Mouse (Mus musculus) R1 (cell line): ENCODE measurements around the gene Pkd2.
A peak's percentile ranks its signal among the peaks of the same experiment; 100 is the strongest.

Experiments
- DNase-seq: peaks from one replicate; pipeline ENCODE4 v3.0.0-alpha.2; 2018; ENCODE audit warnings: low read depth, low spot score

The Pkd2 gene

GRCm38 (mm10) chr5:104458832-104459705 is at the start of gene Pkd2:
TSS of gene Pkd2 (plus strand) at chr5:104459450.
- peak; percentile 73 for DNase-seq

- no peak for DNase-seq
These were observed 43.3 kb upstream of the Pkd2 start for GRCm38 (mm10) chr5:104415999-104416398.

- peak; percentile 24 for DNase-seq
These were observed 42.2 kb upstream of the Pkd2 start for GRCm38 (mm10) chr5:104417028-104417427.

- DNase-seq, result no peak
These were observed 41.5 kb upstream of the Pkd2 start for GRCm38 (mm10) chr5:104417721-104418120.

GRCm38 (mm10) chr5:104422039-104422438 is 37.2 kb upstream of the Pkd2 start:
- no peak for DNase-seq

- DNase-seq, result no peak
These were observed 35.4 kb upstream of the Pkd2 start for GRCm38 (mm10) chr5:104423861-104424260.

GRCm38 (mm10) chr5:104425949-104426348 is 33.3 kb upstream of the Pkd2 start:
- DNase-seq, result no peak

- peak; percentile 82 for DNase-seq
These were observed 26.4 kb upstream of the Pkd2 start for GRCm38 (mm10) chr5:104432886-104433285.

- DNase-seq, result peak; percentile 97
These were observed 25.2 kb upstream of the Pkd2 start for GRCm38 (mm10) chr5:104433968-104434565.

GRCm38 (mm10) chr5:104434835-104435301 is 24.4 kb upstream of the Pkd2 start, which contains the start of gene Spp1:
TSS of gene Spp1 (plus strand) at chr5:104435118.
- peak; percentile 87 for DNase-seq

GRCm38 (mm10) chr5:104436406-104437076 is 22.7 kb upstream of the Pkd2 start:
- DNase-seq, result no peak

- peak; percentile 66 for DNase-seq
These were observed 16.9 kb upstream of the Pkd2 start for GRCm38 (mm10) chr5:104442396-104442795.

GRCm38 (mm10) chr5:104442850-104443249 is 16.4 kb upstream of the Pkd2 start:
- DNase-seq, result peak; percentile 98

- peak; percentile 54 for DNase-seq
These were observed 13.1 kb upstream of the Pkd2 start for GRCm38 (mm10) chr5:104446156-104446555.

- DNase-seq, result peak; percentile 67
These were observed 10.9 kb upstream of the Pkd2 start for GRCm38 (mm10) chr5:104448346-104448745.

- DNase-seq, result no peak
These were observed 9.8 kb upstream of the Pkd2 start for GRCm38 (mm10) chr5:104449491-104449890.

- no peak for DNase-seq
These were observed 6.2 kb upstream of the Pkd2 start for GRCm38 (mm10) chr5:104453075-104453474.

- DNase-seq, result no peak
These were observed 4.7 kb upstream of the Pkd2 start for GRCm38 (mm10) chr5:104454564-104454963.

GRCm38 (mm10) chr5:104459706-104460455 is 631 bp downstream of the Pkd2 start:
- peak; percentile 95 for DNase-seq

GRCm38 (mm10) chr5:104460456-104460838 is 1.2 kb downstream of the Pkd2 start:
- DNase-seq, result no peak

GRCm38 (mm10) chr5:104460856-104461255 is 1.6 kb downstream of the Pkd2 start:
- DNase-seq, result peak; percentile 52
